ENCODE assay signal across 21 mouse cellular contexts in genomic region chr6:67160564-67160963, GRCm38 (mm10).
DNase-seq lines count a peak whose midpoint lies in the region; ATAC-seq and TF ChIP-seq lines count a peak whose summit lies in the region.
"Had no signal": no experiment of that assay in that cellular context is flagged by ENCODE, and none has a peak within 500 bp of the region (broad histone marks: within the 10 kb centered on the region; RNA-seq: fewer than 3 reads in every experiment).

No protein-coding gene starts in this region.

- no peaks in the 10 kb centered on the region for H3K36me3 ChIP-seq in heart, embryonic 11.5 days (ENCODE audit: control insufficient read depth, insufficient read depth, low read length)
- no peaks in the 10 kb centered on the region for H3K36me3 ChIP-seq in liver, embryonic 12.5 days
- no peaks in the 10 kb centered on the region for H3K36me3 ChIP-seq in liver, embryonic 16.5 days (ENCODE audit: control insufficient read depth, insufficient read depth)
- H3K36me3 ChIP-seq: embryonic facial prominence, embryonic 15.5 days; heart, embryonic 10.5 days; heart, embryonic 15.5 days; hindbrain, embryonic 10.5 days; hindbrain, embryonic 15.5 days had no signal

- no peak overlapping the region for H3K4me2 ChIP-seq in heart, embryonic 11.5 days
- H3K4me2 ChIP-seq in liver, embryonic 12.5 days = peak overlapping the region; percentile 62
- peak overlapping the region; percentile 59 for H3K4me2 ChIP-seq in liver, embryonic 16.5 days (ENCODE audit: low read depth, low read length)
- H3K4me2 ChIP-seq: embryonic facial prominence, embryonic 15.5 days; forebrain, embryonic 13.5 days; heart, embryonic 15.5 days; hindbrain, embryonic 15.5 days had no signal

- H3K27me3 ChIP-seq in heart, embryonic 11.5 days (ENCODE audit: control insufficient read depth, insufficient read depth, low read length) = no peaks in the 10 kb centered on the region; the same call in 1 of the 2 replicates
- no peaks in the 10 kb centered on the region for H3K27me3 ChIP-seq in liver, embryonic 12.5 days (replicated peaks)
- H3K27me3 ChIP-seq in liver, embryonic 16.5 days (ENCODE audit: control insufficient read depth, insufficient read depth, low read depth, low read length) = no peaks in the 10 kb centered on the region
- H3K27me3 ChIP-seq in cerebellum, adult 2 months (ENCODE audit: control insufficient read depth, insufficient read depth, low read length) = no peaks in the 10 kb centered on the region
- H3K27me3 ChIP-seq: embryonic facial prominence, embryonic 15.5 days; forebrain, embryonic 13.5 days; heart, embryonic 15.5 days; hindbrain, embryonic 15.5 days had no signal

- no peaks in the 10 kb centered on the region for H3K4me1 ChIP-seq in heart, embryonic 11.5 days (ENCODE audit: control insufficient read depth, insufficient read depth, low read length)
- H3K4me1 ChIP-seq in liver, embryonic 12.5 days = peaks cover 68% of the 10 kb centered on the region
- peaks cover 55% of the 10 kb centered on the region for H3K4me1 ChIP-seq in liver, embryonic 16.5 days (ENCODE audit: control insufficient read depth, low read depth, low read length)
- peaks cover 4% of the 10 kb centered on the region; the same call in 1 of the 2 replicates for H3K4me1 ChIP-seq in cerebellum, adult 2 months (ENCODE audit: control insufficient read depth, insufficient read depth, low read length)
- H3K4me1 ChIP-seq: embryonic facial prominence, embryonic 15.5 days; forebrain, embryonic 13.5 days; heart, embryonic 15.5 days; hindbrain, embryonic 15.5 days had no signal

- TF ChIP-seq CTCF in cerebellum, adult 2 months (IDR thresholded peaks at IDR 0.05; ENCODE audit: borderline replicate concordance, insufficient read depth, low read depth, low read length) = no peak

- no peak overlapping the region for H3K4me3 ChIP-seq in heart, embryonic 11.5 days (ENCODE audit: low read depth, low read length)
- no peak overlapping the region for H3K4me3 ChIP-seq in liver, embryonic 12.5 days
- H3K4me3 ChIP-seq in liver, embryonic 16.5 days (ENCODE audit: low read depth, low read length) = no peak overlapping the region
- H3K4me3 ChIP-seq in cerebellum, adult 2 months (replicated peaks; ENCODE audit: insufficient read depth, low read depth, low read length) = no peak overlapping the region
- H3K4me3 ChIP-seq: embryonic facial prominence, embryonic 15.5 days; forebrain, embryonic 13.5 days; gastrocnemius, adult 2 months; heart, embryonic 10.5 days; heart, embryonic 15.5 days; hindbrain, embryonic 10.5 days; hindbrain, embryonic 15.5 days had no signal

- no peak for TF ChIP-seq POLR2A in cerebellum, adult 2 months (IDR thresholded peaks at IDR 0.05; ENCODE audit: borderline replicate concordance, insufficient read depth, low read length)

- peak; percentile 41 for ATAC-seq in heart, embryonic 11.5 days (replicated peaks; ENCODE audit: insufficient number of reproducible peaks, low FRiP score, low TSS enrichment)
- ATAC-seq in liver, embryonic 12.5 days = 0 out of 2 replicates have a peak, but pooled peaks have one; percentile 2
- ATAC-seq in liver, embryonic 16.5 days (ENCODE audit: low read depth) = peak; percentile 7
- ATAC-seq in megakaryocyte progenitor cell, adult 5-6 weeks (replicated peaks; ENCODE audit: poor library complexity) = no peak
- ATAC-seq: forebrain, embryonic 13.5 days had no signal

- H3K9ac ChIP-seq in heart, embryonic 11.5 days (ENCODE audit: low read depth, low read length) = no peak overlapping the region
- peak overlapping the region; percentile 47 for H3K9ac ChIP-seq in liver, embryonic 12.5 days
- H3K9ac ChIP-seq in liver, embryonic 16.5 days (ENCODE audit: low read depth, low read length) = peak overlapping the region; percentile 3; the same call in 1 of the 2 replicates
- H3K9ac ChIP-seq: embryonic facial prominence, embryonic 15.5 days; forebrain, embryonic 13.5 days; heart, embryonic 15.5 days; hindbrain, embryonic 15.5 days had no signal

- DNase-seq in heart, adult 9 months (ENCODE audit: low spot score in 2 of 2) = no peak
- DNase-seq in c-Kit-positive CD71-positive TER-119-positive erythroid progenitor cells, embryonic 14.5 days (ENCODE audit: low spot score) = peak; percentile 64
- DNase-seq in cerebellum, adult 2 months = no peak
- no peak for DNase-seq in adipocyte (ENCODE audit: low spot score)
- DNase-seq: adrenal gland, postnatal 14 days; cerebellum, adult 8-10 months; cerebellum, postnatal 14 days; embryo, embryonic 11 days; gastrocnemius, adult 2 months; gastrocnemius, postnatal 25 days; heart, postnatal 14 days had no signal

- H3K27ac ChIP-seq in heart, embryonic 11.5 days (ENCODE audit: low read depth, low read length) = peak overlapping the region; percentile 31; the same call in 1 of the 2 replicates
- peak overlapping the region; percentile 99 for H3K27ac ChIP-seq in liver, embryonic 12.5 days
- peak overlapping the region; percentile 100 for H3K27ac ChIP-seq in liver, embryonic 16.5 days (ENCODE audit: low read length)
- H3K27ac ChIP-seq in cerebellum, adult 2 months (ENCODE audit: insufficient read depth, low read length) = no peak overlapping the region
- H3K27ac ChIP-seq: embryonic facial prominence, embryonic 15.5 days; forebrain, embryonic 13.5 days; gastrocnemius, adult 2 months; heart, embryonic 10.5 days; heart, embryonic 15.5 days; hindbrain, embryonic 10.5 days; hindbrain, embryonic 15.5 days had no signal

- no peaks in the 10 kb centered on the region for H3K9me3 ChIP-seq in heart, embryonic 11.5 days (replicated peaks; ENCODE audit: control insufficient read depth, low read length)
- H3K9me3 ChIP-seq in liver, embryonic 12.5 days (replicated peaks) = no peaks in the 10 kb centered on the region
- H3K9me3 ChIP-seq in liver, embryonic 16.5 days (replicated peaks; ENCODE audit: control insufficient read depth, low read length) = no peaks in the 10 kb centered on the region
- H3K9me3 ChIP-seq: embryonic facial prominence, embryonic 15.5 days; forebrain, embryonic 13.5 days; heart, embryonic 10.5 days; heart, embryonic 15.5 days; hindbrain, embryonic 10.5 days; hindbrain, embryonic 15.5 days had no signal

- WGBS in heart, embryonic 11.5 days (ENCODE audit: insufficient replicate concordance) = 57% methylated on average over 3 of the region's 3 CpGs
- 33% methylated on average over 3 of the region's 3 CpGs for WGBS in liver, embryonic 12.5 days (ENCODE audit: insufficient replicate concordance)
- WGBS in liver, embryonic 16.5 days (ENCODE audit: insufficient replicate concordance) = 26% methylated on average over 3 of the region's 3 CpGs
- 82% methylated on average over 3 of the region's 3 CpGs for WGBS in cerebellum, adult 2 months
